Mouse (Mus musculus): ENCODE measurements around the gene Ccr7.

The Ccr7 gene

GRCm38 (mm10) chr11:99096417-99096816 is 58.5 kb downstream of the Ccr7 start:
- CTCF ChIA-PET = interaction anchor here (0.7 kb wide), 1 partner anchor 28 kb away, joined by 4 read pairs; no protein-coding TSS in a partner anchor

DNA sequence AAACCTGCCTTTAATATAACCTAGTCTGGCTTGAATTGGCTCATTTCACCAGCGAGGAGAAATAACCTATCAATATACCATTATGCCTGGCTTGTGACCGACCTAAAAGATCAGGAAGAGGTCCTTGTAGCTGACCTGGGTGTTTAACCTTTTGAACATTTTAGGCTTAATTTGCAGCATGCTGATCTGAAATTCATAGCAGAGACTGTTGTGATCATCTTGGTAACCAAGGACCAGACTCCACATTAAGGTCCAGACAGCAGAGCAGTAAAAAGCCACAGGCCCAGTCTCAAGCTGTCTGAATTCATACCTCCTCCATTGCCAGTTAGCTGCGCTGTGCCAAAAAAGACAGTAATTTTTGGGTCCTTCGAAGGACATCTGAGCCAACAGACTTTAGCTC is 59.1 kb downstream of the Ccr7 start:
- CTCF ChIA-PET = interaction anchor here (0.6 to 0.7 kb wide), 2 partner anchors 86 to 776 kb away, joined by 3 to 12 read pairs; no protein-coding TSS in a partner anchor

GRCm38 (mm10) chr11:99094911-99095676 is 59.8 kb downstream of the Ccr7 start:
- CTCF ChIA-PET = no interaction called here
